Mouse (Mus musculus) activated CD4-positive, CD25-positive, alpha-beta regulatory T cell, adult 9 weeks (primary cell): ENCODE measurements around the gene Gm17689. TPM values are rescaled to one million over a fixed set of nuclear protein-coding genes. Genes with fewer than 3 reads are reported as not detected.

ENCODE experiments used
- polyA plus RNA-seq: library from polyadenylated mRNA; unstranded; fragments of 100-300 nt; shearing (Covaris generic); gene quantifications from one replicate; pipeline ENCODE4 v1.2.1, GENCODE M21; 2017

The Gm17689 gene
- not detected for polyA plus RNA-seq

DNA sequence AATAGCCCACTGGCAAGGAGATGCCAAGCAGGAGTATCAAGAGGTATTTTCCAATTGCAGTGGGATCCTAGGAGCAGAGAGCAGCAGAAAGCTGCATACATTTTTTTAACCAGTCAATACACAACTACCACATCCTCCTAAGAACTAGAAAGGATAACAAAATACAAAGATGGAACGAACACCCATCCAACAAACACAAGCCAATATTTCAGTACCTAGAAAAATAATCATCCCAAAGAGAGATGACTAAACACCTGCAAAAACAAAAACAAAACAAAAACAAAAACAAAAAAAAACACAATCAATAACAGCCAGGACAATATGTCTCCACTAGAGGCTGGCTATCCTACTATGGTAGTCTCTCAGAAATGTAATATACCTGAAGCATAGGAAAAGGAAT is at the start of gene Gm17689:
Gene Gm17689 (minus strand): TSS at position 101 of the 400 bp plus-strand sequence.

DNA sequence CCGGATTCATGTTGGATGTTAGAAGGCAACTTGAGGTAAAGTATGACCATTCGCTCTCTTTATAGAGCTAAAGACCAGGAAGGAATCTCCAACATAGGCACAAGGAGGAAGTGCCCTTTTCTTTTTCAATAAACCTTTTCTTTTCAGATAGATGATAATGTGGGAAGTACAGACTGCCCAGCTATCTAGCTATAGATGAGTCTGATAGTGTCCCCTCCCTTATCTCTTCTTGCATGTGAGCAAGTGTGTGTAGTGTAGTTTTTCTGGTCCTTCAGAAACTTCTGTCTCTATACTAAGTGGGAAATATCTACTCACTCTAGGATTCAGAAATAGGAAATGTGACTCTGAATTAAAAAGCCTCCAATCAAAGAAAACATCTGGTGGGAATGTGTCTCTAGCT is 40.6 kb downstream of the Gm17689 start, which contains the start of gene Gm5615:
Gene Gm5615 (minus strand): TSS at position 101 of the 400 bp plus-strand sequence.

Other genes with a start within 250 kb of the Gm17689 start
- gene Gm7257, start 150.8 kb downstream of the Gm17689 start, polyA plus RNA-seq: not detected
- gene Gm9513, start 107.0 kb downstream of the Gm17689 start, polyA plus RNA-seq: not detected
- gene Gm5615, start 40.7 kb downstream of the Gm17689 start, polyA plus RNA-seq: not detected
- not detected for gene A630095E13Rik, start 60.7 kb upstream of the Gm17689 start, polyA plus RNA-seq
- gene Acrv1, start 110.6 kb upstream of the Gm17689 start, polyA plus RNA-seq: not detected
- 8.7 TPM for gene Chek1, start 144.4 kb upstream of the Gm17689 start, polyA plus RNA-seq
- 256 TPM for gene Stt3a, start 185.0 kb upstream of the Gm17689 start, polyA plus RNA-seq
- 17.6 TPM for gene Ei24, start 214.8 kb upstream of the Gm17689 start, polyA plus RNA-seq
- not detected for gene Fez1, start 239.2 kb upstream of the Gm17689 start, polyA plus RNA-seq